Mouse (Mus musculus): ENCODE data around the gene D330045A20Rik. TPM values are rescaled to one million over a fixed set of nuclear protein-coding genes. Genes with fewer than 3 reads are reported as not detected.
"Not testable (repeated sequence)": the region's sequence is repeated elsewhere in the genome, so short reads cannot be mapped to it uniquely, and the experiment has no call there.

The D330045A20Rik gene
- polyA plus RNA-seq, 1 experiment from 2014 or later = 0.93 TPM

DNA sequence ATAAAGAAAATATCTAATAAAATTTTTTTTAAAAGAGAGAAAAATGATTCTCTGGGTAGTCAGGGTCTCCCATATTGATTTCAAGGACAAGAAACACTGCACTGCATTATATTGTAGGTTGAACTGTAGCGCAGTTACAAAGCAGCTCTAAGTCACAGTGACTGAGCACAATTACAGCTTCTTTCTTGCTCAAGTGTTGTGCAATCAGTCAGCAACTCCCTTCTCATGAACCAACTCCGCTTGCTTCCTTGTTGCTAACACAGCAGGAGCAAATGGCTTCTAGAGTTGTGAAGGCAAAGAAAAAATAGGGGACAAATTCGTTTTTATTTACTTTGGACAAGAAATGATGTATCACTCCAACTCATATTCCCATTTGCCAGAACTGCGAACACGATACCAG is 70.3 kb downstream of the D330045A20Rik start:
- Histone ChIP-seq H3K27me3 (ENCODE audit: control insufficient read depth, insufficient read depth, low read length) (peaks cover 3% of the 10 kb centered on the region), H3K9me3 (ENCODE audit: control insufficient read depth, low read length) (no peaks in the 10 kb centered on the region), H3K27ac (replicated peaks; ENCODE audit: low read depth, low read length) (no peak overlapping the region), H3K4me2 (ENCODE audit: low read depth, severe bottlenecking) (no peak overlapping the region), H3K4me1 (ENCODE audit: control insufficient read depth, insufficient read depth, low read length) (no peaks in the 10 kb centered on the region), H3K9ac (ENCODE audit: low read length) (no peak overlapping the region), H3K36me3 (ENCODE audit: control insufficient read depth, insufficient read depth, low read length) (no peaks in the 10 kb centered on the region), H3K4me3 (ENCODE audit: low read depth, low read length) (no peak overlapping the region)
- DNase-seq (ENCODE audit: low spot score) (no peak), ATAC-seq (ENCODE audit: insufficient number of reproducible peaks, low FRiP score, low TSS enrichment, low read depth) (no peak)
- WGBS = 81% methylated on average over 5 of the region's 5 CpGs

DNA sequence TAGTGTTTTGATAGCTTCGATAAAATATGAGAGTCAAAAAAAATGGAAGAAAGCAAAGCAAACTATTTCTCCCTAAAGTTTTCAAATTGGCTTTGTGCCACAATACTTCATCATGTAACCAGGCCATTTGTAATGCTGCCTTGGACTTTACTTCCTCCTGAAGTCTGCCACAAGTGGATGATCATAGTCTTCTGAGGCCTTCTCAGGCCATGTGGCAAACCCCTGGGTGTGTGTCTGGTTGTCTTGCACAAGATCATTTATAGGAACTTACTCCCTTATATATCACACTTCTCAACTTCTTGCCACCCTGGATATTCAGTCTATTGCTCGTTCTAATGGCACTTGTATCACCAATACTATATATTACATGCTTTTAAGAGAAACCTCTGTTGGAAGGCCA is 71.9 kb downstream of the D330045A20Rik start:
- Histone ChIP-seq H3K4me1 (ENCODE audit: control insufficient read depth, insufficient read depth, low read length) (no peaks in the 10 kb centered on the region), H3K27me3 (ENCODE audit: control insufficient read depth, insufficient read depth, low read length) (no peaks in the 10 kb centered on the region; the same call in 1 of the 2 replicates), H3K36me3 (ENCODE audit: control insufficient read depth, insufficient read depth, low read length) (no peaks in the 10 kb centered on the region), H3K27ac (replicated peaks; ENCODE audit: low read depth, low read length) (no peak overlapping the region), H3K4me2 (ENCODE audit: low read depth, severe bottlenecking) (no peak overlapping the region), H3K9ac (ENCODE audit: low read length) (no peak overlapping the region), H3K9me3 (ENCODE audit: control insufficient read depth, low read length) (no peaks in the 10 kb centered on the region), H3K4me3 (ENCODE audit: low read depth, low read length) (no peak overlapping the region)
- DNase-seq (ENCODE audit: low spot score) (no peak), ATAC-seq (ENCODE audit: insufficient number of reproducible peaks, low FRiP score, low TSS enrichment, low read depth) (no peak)
- WGBS = 83% methylated on average over 2 of the region's 2 CpGs

DNA sequence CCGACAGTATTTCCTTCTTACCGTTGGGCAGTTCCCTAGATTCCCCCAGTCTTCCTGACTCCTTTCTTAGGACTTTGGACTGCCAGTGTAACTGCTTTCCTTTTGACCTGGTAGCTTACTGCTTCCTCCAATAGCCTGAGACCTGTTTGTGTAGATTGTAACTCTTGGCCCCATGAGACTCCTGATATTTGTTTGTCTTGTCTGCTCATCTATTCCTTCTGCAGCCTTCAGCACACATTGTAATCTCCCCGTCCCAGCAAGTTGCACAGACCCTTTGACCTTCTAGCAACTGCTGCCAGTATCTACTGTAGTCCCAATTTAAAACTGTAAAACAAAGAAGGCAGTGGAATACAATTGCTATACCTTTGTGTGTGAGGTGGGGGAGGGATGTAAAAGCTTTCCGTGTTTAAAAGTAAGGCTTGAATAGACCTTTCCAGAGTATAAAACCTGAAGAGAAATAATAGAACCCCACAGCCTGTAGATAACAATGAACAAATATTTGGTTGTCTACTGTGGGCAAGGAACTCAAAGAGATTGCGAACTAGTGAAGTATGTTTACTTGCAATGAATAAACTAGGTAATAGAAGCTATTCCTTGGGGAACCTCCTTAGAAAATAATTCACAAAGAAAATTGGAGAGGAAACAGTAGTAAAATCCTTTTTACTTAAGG is 82.2 kb downstream of the D330045A20Rik start:
- Histone ChIP-seq H3K4me2 (ENCODE audit: low read depth, severe bottlenecking) (no peak overlapping the region), H3K4me1 (ENCODE audit: control insufficient read depth, insufficient read depth, low read length) (no peaks in the 10 kb centered on the region), H3K27ac (replicated peaks; ENCODE audit: low read depth, low read length) (no peak overlapping the region), H3K4me3 (ENCODE audit: low read depth, low read length) (no peak overlapping the region), H3K36me3 (ENCODE audit: control insufficient read depth, insufficient read depth, low read length) (no peaks in the 10 kb centered on the region), H3K9me3 (ENCODE audit: control insufficient read depth, low read length) (no peaks in the 10 kb centered on the region), H3K9ac (ENCODE audit: low read length) (no peak overlapping the region), H3K27me3 (ENCODE audit: control insufficient read depth, insufficient read depth, low read length) (no peaks in the 10 kb centered on the region)
- WGBS = 86% methylated on average over 5 of the region's 5 CpGs
- DNase-seq (ENCODE audit: low spot score) (no peak), ATAC-seq (ENCODE audit: insufficient number of reproducible peaks, low FRiP score, low TSS enrichment, low read depth) (no peak)

DNA sequence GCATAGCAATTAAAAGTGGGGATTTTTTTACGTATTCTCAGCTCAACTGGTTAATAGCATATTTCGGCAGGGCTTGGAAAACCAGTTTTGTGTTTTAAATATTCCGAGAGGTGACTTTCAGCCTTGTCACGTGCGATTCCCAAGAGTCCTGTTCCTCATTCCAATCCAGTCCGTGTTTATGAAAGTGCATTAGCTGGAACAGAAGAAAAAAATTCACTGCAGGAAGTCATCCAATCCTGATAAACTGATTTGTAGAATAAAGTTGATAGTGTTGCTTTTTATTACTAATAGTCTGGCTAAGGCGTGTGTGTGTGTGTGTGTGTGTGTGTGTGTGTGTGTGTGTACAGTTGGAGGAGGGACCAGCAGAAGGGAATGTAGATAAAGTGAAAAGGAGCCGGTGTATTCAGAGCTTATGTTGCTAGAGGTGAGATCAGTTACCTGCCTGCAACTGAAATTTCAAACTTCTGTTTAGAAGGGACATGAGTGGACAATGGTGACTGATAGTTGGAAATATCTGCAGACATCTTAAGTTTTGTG is 82.8 kb downstream of the D330045A20Rik start, which contains the start of gene Rnf128:
Gene Rnf128 (plus strand): TSS at position 392 of the 537 bp plus-strand sequence.
- ATAC-seq (ENCODE audit: insufficient number of reproducible peaks, low FRiP score, low TSS enrichment, low read depth) (no peak), DNase-seq (ENCODE audit: low spot score) (no peak)
- Histone ChIP-seq H3K4me2 (ENCODE audit: low read depth, severe bottlenecking) (no peak within 1 kb of the TSS), H3K9me3 (ENCODE audit: control insufficient read depth, low read length) (no peaks in the 10 kb centered on the region), H3K4me1 (ENCODE audit: control insufficient read depth, insufficient read depth, low read length) (no peaks in the 10 kb centered on the region), H3K9ac (ENCODE audit: low read length) (no peak within 1 kb of the TSS), H3K27ac (replicated peaks; ENCODE audit: low read depth, low read length) (no peak within 1 kb of the TSS), H3K27me3 (ENCODE audit: control insufficient read depth, insufficient read depth, low read length) (no peaks in the 10 kb centered on the region), H3K36me3 (ENCODE audit: control insufficient read depth, insufficient read depth, low read length) (no peaks in the 10 kb centered on the region), H3K4me3 (ENCODE audit: low read depth, low read length) (no peak within 1 kb of the TSS)
- WGBS = 78% methylated on average over 8 of the region's 8 CpGs

DNA sequence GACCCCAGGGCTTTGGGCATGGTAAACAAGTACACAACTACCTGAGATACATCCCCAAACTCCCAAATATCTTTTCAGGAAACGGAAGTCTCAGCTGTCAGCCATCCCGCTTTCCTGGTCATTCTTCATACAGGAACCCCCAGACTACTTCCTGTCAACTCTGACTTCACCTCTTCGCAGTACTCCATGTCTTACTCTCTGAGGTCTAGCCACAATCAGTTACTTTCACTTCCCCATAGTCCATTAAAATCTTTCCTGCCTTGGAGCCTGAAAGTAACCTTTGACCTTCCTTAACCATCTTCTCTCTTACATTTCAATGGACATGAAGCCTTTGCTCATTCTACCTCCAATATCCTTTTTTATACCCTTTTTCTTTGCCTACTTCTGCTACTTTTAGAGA is 89.9 kb downstream of the D330045A20Rik start:
- 86% methylated on average over 3 of the region's 3 CpGs for WGBS

DNA sequence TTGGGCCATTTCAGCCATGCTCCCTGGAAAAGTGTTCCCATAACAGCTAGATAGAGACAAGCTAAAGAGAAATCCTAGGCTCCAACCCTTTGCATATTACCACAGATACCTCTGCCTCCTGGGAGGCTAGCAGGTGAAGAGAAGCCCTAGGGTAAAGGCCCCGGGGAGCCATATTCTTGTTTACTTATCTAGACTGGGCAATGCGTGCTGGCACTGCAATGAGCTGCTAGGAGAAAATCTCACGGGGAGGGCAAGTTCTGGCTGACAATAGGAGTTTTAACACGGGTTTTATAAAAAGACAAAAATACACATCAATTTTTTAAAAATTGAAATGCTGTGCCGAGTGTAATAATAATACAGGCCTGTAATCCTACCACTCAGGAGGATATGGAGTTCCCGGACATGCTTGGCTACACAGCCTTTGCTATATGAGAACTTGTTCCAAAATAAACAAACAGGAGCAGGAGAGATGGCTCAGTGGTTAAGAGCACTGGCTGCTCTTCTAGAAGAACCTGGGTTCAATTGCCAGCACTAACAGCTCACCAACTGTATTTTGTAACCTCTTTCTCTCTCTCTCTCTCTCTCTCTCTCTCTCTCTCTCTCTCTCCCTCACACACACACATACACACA is 98.6 kb downstream of the D330045A20Rik start:
- Histone ChIP-seq H3K9me3 (ENCODE audit: control insufficient read depth, low read length) (no peaks in the 10 kb centered on the region), H3K9ac (ENCODE audit: low read length) (no peak overlapping the region), H3K27ac (replicated peaks; ENCODE audit: low read depth, low read length) (no peak overlapping the region), H3K4me2 (ENCODE audit: low read depth, severe bottlenecking) (no peak overlapping the region), H3K27me3 (ENCODE audit: control insufficient read depth, insufficient read depth, low read length) (no peaks in the 10 kb centered on the region), H3K36me3 (ENCODE audit: control insufficient read depth, insufficient read depth, low read length) (no peaks in the 10 kb centered on the region), H3K4me3 (ENCODE audit: low read depth, low read length) (no peak overlapping the region), H3K4me1 (ENCODE audit: control insufficient read depth, insufficient read depth, low read length) (no peaks in the 10 kb centered on the region)
- WGBS = 75% methylated on average over 6 of the region's 6 CpGs
- DNase-seq (ENCODE audit: low spot score) (no peak), ATAC-seq (ENCODE audit: insufficient number of reproducible peaks, low FRiP score, low TSS enrichment, low read depth) (no peak)

More for the DNA sequence above, 89.9 kb downstream of the D330045A20Rik start:
- H3K27ac ChIP-seq (replicated peaks; ENCODE audit: low read depth, low read length) = no peak overlapping the region
- no peak overlapping the region for H3K9ac ChIP-seq (ENCODE audit: low read length)
- H3K27me3 ChIP-seq (ENCODE audit: control insufficient read depth, insufficient read depth, low read length) = no peaks in the 10 kb centered on the region
- no peak overlapping the region for H3K4me2 ChIP-seq (ENCODE audit: low read depth, severe bottlenecking)
- DNase-seq (ENCODE audit: low spot score) = no peak
- no peak overlapping the region for H3K4me3 ChIP-seq (ENCODE audit: low read depth, low read length)
- H3K4me1 ChIP-seq (ENCODE audit: control insufficient read depth, insufficient read depth, low read length) = no peaks in the 10 kb centered on the region
- no peaks in the 10 kb centered on the region for H3K36me3 ChIP-seq (ENCODE audit: control insufficient read depth, insufficient read depth, low read length)
- no peak for ATAC-seq (ENCODE audit: insufficient number of reproducible peaks, low FRiP score, low TSS enrichment, low read depth)
- H3K9me3 ChIP-seq (ENCODE audit: control insufficient read depth, low read length) = no peaks in the 10 kb centered on the region

DNA sequence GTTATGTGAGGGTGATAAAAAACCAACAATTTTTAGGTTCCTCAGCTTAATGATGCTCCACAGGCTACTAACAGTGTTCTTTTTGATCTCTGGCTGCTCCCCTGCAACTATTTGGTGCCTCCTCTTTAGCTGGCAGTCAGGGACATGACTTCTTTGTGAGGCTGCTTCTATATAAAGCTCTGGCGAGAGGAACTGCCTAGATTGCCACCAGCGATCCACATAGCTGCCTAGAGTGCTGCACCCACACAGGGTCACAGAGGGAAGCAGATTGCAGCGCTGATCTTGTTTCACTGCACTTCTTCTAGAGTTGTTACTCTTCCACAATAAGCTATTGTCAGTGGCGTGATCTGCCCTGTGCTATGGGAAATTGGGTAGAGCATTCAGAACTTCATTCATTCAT is 103.4 kb downstream of the D330045A20Rik start:
- WGBS = 61% methylated on average over 4 of the region's 4 CpGs
- ATAC-seq (ENCODE audit: insufficient number of reproducible peaks, low FRiP score, low TSS enrichment, low read depth) = no peak
- H3K36me3 ChIP-seq (ENCODE audit: control insufficient read depth, insufficient read depth, low read length) = no peaks in the 10 kb centered on the region

DNA sequence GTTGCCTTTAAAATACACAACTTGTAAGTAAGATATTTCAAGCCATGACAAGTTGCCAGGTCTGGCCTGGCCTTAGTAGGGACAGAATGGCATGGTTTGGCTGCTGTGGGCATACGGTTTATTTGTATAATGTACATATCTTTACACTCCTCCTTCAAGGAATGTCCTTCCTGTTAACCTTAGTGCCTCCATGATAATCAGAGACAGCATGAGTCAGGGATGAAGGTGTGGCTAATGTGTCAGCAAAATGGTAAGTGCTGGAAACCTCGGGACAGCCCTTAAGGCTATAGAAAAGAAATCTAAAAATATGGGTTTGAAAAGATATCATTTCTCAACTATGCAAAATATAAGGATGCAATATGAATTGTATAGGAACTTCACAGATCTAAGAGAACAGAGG is 106.5 kb downstream of the D330045A20Rik start:
- not testable (repeated sequence) for ATAC-seq (ENCODE audit: insufficient number of reproducible peaks, low FRiP score, low TSS enrichment, low read depth); H3K4me2 ChIP-seq (ENCODE audit: low read depth, severe bottlenecking); DNase-seq (ENCODE audit: low spot score); H3K4me3 ChIP-seq (ENCODE audit: low read depth, low read length); H3K27ac ChIP-seq (replicated peaks; ENCODE audit: low read depth, low read length); H3K9ac ChIP-seq (ENCODE audit: low read length); H3K9me3 ChIP-seq (ENCODE audit: control insufficient read depth, low read length); H3K27me3 ChIP-seq (ENCODE audit: control insufficient read depth, insufficient read depth, low read length); H3K36me3 ChIP-seq (ENCODE audit: control insufficient read depth, insufficient read depth, low read length); H3K4me1 ChIP-seq (ENCODE audit: control insufficient read depth, insufficient read depth, low read length)
- 94% methylated on average over 2 of the region's 2 CpGs for WGBS

More for the DNA sequence above, 103.4 kb downstream of the D330045A20Rik start:
- Histone ChIP-seq H3K4me1 (ENCODE audit: control insufficient read depth, insufficient read depth, low read length) (no peaks in the 10 kb centered on the region), H3K9ac (ENCODE audit: low read length) (no peak overlapping the region), H3K27ac (replicated peaks; ENCODE audit: low read depth, low read length) (no peak overlapping the region), H3K4me3 (ENCODE audit: low read depth, low read length) (no peak overlapping the region), H3K4me2 (ENCODE audit: low read depth, severe bottlenecking) (no peak overlapping the region), H3K27me3 (ENCODE audit: control insufficient read depth, insufficient read depth, low read length) (no peaks in the 10 kb centered on the region), H3K9me3 (ENCODE audit: control insufficient read depth, low read length) (no peaks in the 10 kb centered on the region)
- no peak for DNase-seq (ENCODE audit: low spot score)
